Mouse (Mus musculus) erythroblast, embryonic 14.5 days (primary cell): ENCODE data around the gene Slc24a4.

Experiments
- GATA1 ChIP-seq: IDR thresholded peaks from 2 replicates; pipeline ENCODE4 v1.6.1; 2012; ENCODE audit warnings: low read length, inconsistent platforms, mixed read lengths
- TAL1 ChIP-seq: IDR thresholded peaks from 3 replicates; pipeline ENCODE4 v1.6.1; 2012; ENCODE audit warnings: low read length, inconsistent platforms, mixed read lengths

DNA sequence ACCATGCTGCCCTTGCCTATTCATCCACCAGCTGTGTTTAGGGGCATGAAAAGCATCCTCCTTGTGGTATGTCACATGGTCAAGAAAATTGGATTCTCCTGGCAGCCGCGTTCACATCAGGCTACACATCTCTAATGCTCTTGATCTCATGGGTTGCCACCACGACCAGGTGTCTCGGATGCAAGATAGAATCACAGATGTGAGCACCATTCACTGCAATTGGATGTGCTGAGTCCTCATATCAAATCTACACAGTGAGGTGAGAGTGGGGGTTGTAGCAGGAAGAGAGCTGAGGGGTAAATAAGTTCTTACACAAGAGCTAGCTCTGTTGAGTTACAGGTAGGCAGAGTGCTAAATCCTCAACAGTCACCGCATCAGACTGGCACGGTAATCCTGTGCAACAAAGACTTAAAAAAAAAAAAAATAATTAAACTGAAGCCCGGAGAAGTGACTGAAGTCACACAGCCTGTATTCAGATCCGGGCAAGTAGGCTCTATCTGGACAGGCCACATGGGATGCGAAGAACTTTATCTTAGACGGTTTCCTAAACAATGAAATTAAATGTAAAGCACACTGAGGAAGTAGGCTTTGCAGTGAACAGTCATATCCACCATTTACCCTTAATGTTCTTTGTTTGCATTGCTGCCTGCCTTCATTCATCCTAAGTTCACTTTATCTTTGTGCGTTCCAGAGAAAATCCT lies 180.7 kb downstream of the Slc24a4 start:
- TF ChIP-seq GATA1 (no peak), TAL1 (no peak)
